Comparison of ENCODE assay signal across 22 mouse cellular contexts in genomic region chr15:91735216-91735922, GRCm38 (mm10).
DNase-seq lines count a peak whose midpoint lies in the region; ATAC-seq and TF ChIP-seq lines count a peak whose summit lies in the region.
"Had no signal": no experiment of that assay in that cellular context is flagged by ENCODE, and none has a peak within 500 bp of the region (broad histone marks: within the 10 kb centered on the region; RNA-seq: fewer than 3 reads in every experiment).

No protein-coding gene starts in this region.

- no peak for DNase-seq in heart, postnatal 25 days (ENCODE audit: low spot score)
- peak; percentile 15 for DNase-seq in midbrain, postnatal 0 days (ENCODE audit: low spot score)
- peak; percentile 36 for DNase-seq in WW6 (ENCODE audit: low read depth, low spot score)
- no peak for DNase-seq in lung, adult 2 months
- DNase-seq in gastrocnemius, adult 8-10 months (ENCODE audit: low spot score in 2 of 2), result no peak
- DNase-seq: B cell, adult 2 months; cerebellum, adult 9-11 months; gastrocnemius, postnatal 36 days; layer of hippocampus, postnatal 36 days; liver; lung, adult 18-20 months; lung, postnatal 4 days; spleen, adult 18-20 months; thymus, postnatal 14 days had no signal

- intact Hi-C loops in heart, postnatal 25 days (cut with DNase I), result no loop called here

- H3K4me2 ChIP-seq in heart, embryonic 12.5 days, result peak overlapping the region; percentile 39
- H3K4me2 ChIP-seq in midbrain, postnatal 0 days (ENCODE audit: low read depth, low read length, poor library complexity, severe bottlenecking), result no peak overlapping the region
- H3K4me2 ChIP-seq in midbrain, embryonic 15.5 days, result no peak overlapping the region
- H3K4me2 ChIP-seq: intestine, embryonic 15.5 days; midbrain, embryonic 11.5 days; stomach, embryonic 15.5 days had no signal

- 0 out of 2 replicates have a peak overlapping the region, but pooled peaks have one; percentile 27 for H3K27ac ChIP-seq in heart, embryonic 12.5 days (ENCODE audit: poor library complexity, severe bottlenecking)
- H3K27ac ChIP-seq in midbrain, postnatal 0 days (ENCODE audit: low read depth, low read length), result no peak overlapping the region
- H3K27ac ChIP-seq in midbrain, embryonic 15.5 days, result no peak overlapping the region
- H3K27ac ChIP-seq: embryonic facial prominence, embryonic 10.5 days; intestine, embryonic 15.5 days; stomach, embryonic 15.5 days had no signal

- no peak for ATAC-seq in heart, embryonic 12.5 days (ENCODE audit: insufficient number of reproducible peaks, low FRiP score)
- no peak for ATAC-seq in midbrain, postnatal 0 days (ENCODE audit: low FRiP score)
- ATAC-seq in midbrain, embryonic 15.5 days (replicated peaks), result no peak
- ATAC-seq in megakaryocyte progenitor cell, adult 5-6 weeks (replicated peaks; ENCODE audit: poor library complexity), result peak; percentile 56; the same call in 1 of the 2 replicates
- ATAC-seq: forebrain, embryonic 14.5 days; intestine, embryonic 15.5 days had no signal

- H3K36me3 ChIP-seq in heart, embryonic 12.5 days, result peaks cover 22% of the 10 kb centered on the region
- no peaks in the 10 kb centered on the region for H3K36me3 ChIP-seq in midbrain, postnatal 0 days (ENCODE audit: insufficient read depth, low read length)
- H3K36me3 ChIP-seq in midbrain, embryonic 15.5 days (replicated peaks), result no peaks in the 10 kb centered on the region
- H3K36me3 ChIP-seq: embryonic facial prominence, embryonic 10.5 days; intestine, embryonic 15.5 days; stomach, embryonic 15.5 days had no signal

- H3K4me1 ChIP-seq in heart, embryonic 12.5 days (replicated peaks), result 0 out of 2 replicates have a peak, but pooled peaks cover 3% of the 10 kb centered on the region
- no peaks in the 10 kb centered on the region for H3K4me1 ChIP-seq in midbrain, postnatal 0 days (ENCODE audit: insufficient read depth, low read length)
- no peaks in the 10 kb centered on the region for H3K4me1 ChIP-seq in midbrain, embryonic 15.5 days
- no peaks in the 10 kb centered on the region for H3K4me1 ChIP-seq in lung, adult 2 months (ENCODE audit: control insufficient read depth, insufficient read depth, low read length)
- H3K4me1 ChIP-seq: embryonic facial prominence, embryonic 10.5 days; intestine, embryonic 15.5 days; stomach, embryonic 15.5 days had no signal

- no peaks in the 10 kb centered on the region for H3K9me3 ChIP-seq in heart, embryonic 12.5 days (replicated peaks)
- no peaks in the 10 kb centered on the region for H3K9me3 ChIP-seq in midbrain, postnatal 0 days (ENCODE audit: low read length)
- H3K9me3 ChIP-seq in midbrain, embryonic 15.5 days, result no peaks in the 10 kb centered on the region
- H3K9me3 ChIP-seq: embryonic facial prominence, embryonic 10.5 days; intestine, embryonic 15.5 days; stomach, embryonic 15.5 days had no signal

- no peak for TF ChIP-seq POLR2A in lung, adult 2 months (IDR thresholded peaks at IDR 0.05; ENCODE audit: borderline replicate concordance, extremely low read depth, low read depth, low read length)

- no peak overlapping the region for H3K4me3 ChIP-seq in heart, embryonic 12.5 days
- H3K4me3 ChIP-seq in midbrain, postnatal 0 days (ENCODE audit: low read depth, low read length), result no peak overlapping the region
- no peak overlapping the region for H3K4me3 ChIP-seq in midbrain, embryonic 15.5 days
- no peak overlapping the region for H3K4me3 ChIP-seq in lung, adult 2 months (replicated peaks; ENCODE audit: extremely low read depth, low read depth, low read length)
- H3K4me3 ChIP-seq: embryonic facial prominence, embryonic 10.5 days; intestine, embryonic 15.5 days; stomach, embryonic 15.5 days had no signal

- no peak for TF ChIP-seq CTCF in midbrain, postnatal 0 days (IDR thresholded peaks at IDR 0.05)
- TF ChIP-seq CTCF in lung, adult 2 months (IDR thresholded peaks at IDR 0.05; ENCODE audit: insufficient read depth, low read length), result no peak

- no peaks in the 10 kb centered on the region for H3K27me3 ChIP-seq in heart, embryonic 12.5 days (replicated peaks)
- H3K27me3 ChIP-seq in midbrain, postnatal 0 days (ENCODE audit: insufficient read depth, low read length), result no peaks in the 10 kb centered on the region
- no peaks in the 10 kb centered on the region for H3K27me3 ChIP-seq in midbrain, embryonic 15.5 days (replicated peaks)
- H3K27me3 ChIP-seq: intestine, embryonic 15.5 days; stomach, embryonic 15.5 days had no signal

- WGBS in heart, embryonic 12.5 days, result 49% methylated on average over 14 of the region's 14 CpGs
- 79% methylated on average over 14 of the region's 14 CpGs for WGBS in midbrain, postnatal 0 days
- WGBS in midbrain, embryonic 15.5 days, result 83% methylated on average over 14 of the region's 14 CpGs
- 79% methylated on average over 14 of the region's 14 CpGs for WGBS in lung, adult 2 months

- H3K9ac ChIP-seq in heart, embryonic 12.5 days, result no peak overlapping the region
- H3K9ac ChIP-seq in midbrain, postnatal 0 days (replicated peaks; ENCODE audit: low read length, poor library complexity, severe bottlenecking), result no peak overlapping the region
- no peak overlapping the region for H3K9ac ChIP-seq in midbrain, embryonic 15.5 days
- H3K9ac ChIP-seq: intestine, embryonic 15.5 days; stomach, embryonic 15.5 days had no signal

Comparison
In these comparisons a context has a peak if more than half of its experiments do, and no peak if none do; other contexts are left out.
1. DNase-seq: peak in midbrain, postnatal 0 days (single experiment) and WW6 (single experiment); none in heart, postnatal 25 days (single experiment), lung, adult 2 months (single experiment) and gastrocnemius, adult 8-10 months (0 of 2).